Mouse (Mus musculus) hindbrain, embryonic 12.5 days (tissue): ENCODE data around the gene Notch2. TPM values are rescaled to one million over a fixed set of nuclear protein-coding genes. Genes with fewer than 3 reads are reported as not detected.

Experiments
- ATAC-seq: fragments of 200-750 bp; cut with Nextera tagmentation; 2 replicates; pipeline ENCODE4 v1.8.0; 2017; ENCODE audit warnings: moderate TSS enrichment; ENCODE audit not compliant: low FRiP score
- H3K27ac ChIP-seq: fragments of 300-500 bp; sonication (generic); 2 replicates; pipeline ENCODE4 v1.5.1; 2016; ENCODE audit warnings: mild to moderate bottlenecking
- H3K27me3 ChIP-seq: fragments of 300-500 bp; sonication (generic); 2 replicates; pipeline ENCODE4 v1.6.1; 2016; ENCODE audit warnings: mild to moderate bottlenecking
- H3K36me3 ChIP-seq: fragments of 300-500 bp; sonication (generic); 2 replicates; pipeline ENCODE4 v1.6.1; 2016; ENCODE audit warnings: mild to moderate bottlenecking
- H3K4me1 ChIP-seq: fragments of 300-500 bp; sonication (generic); 2 replicates; pipeline ENCODE4 v1.6.1; 2016
- H3K4me2 ChIP-seq: fragments of 300-500 bp; sonication (generic); replicated peaks from 2 replicates; pipeline ENCODE4 v1.6.1; 2016; ENCODE audit warnings: mild to moderate bottlenecking
- H3K4me3 ChIP-seq: fragments of 300-500 bp; sonication (generic); 2 replicates; pipeline ENCODE4 v1.5.1; 2016; ENCODE audit warnings: mild to moderate bottlenecking
- H3K9ac ChIP-seq: fragments of 300-500 bp; sonication (generic); 2 replicates; pipeline ENCODE4 v1.6.1; 2016; ENCODE audit warnings: mild to moderate bottlenecking, moderate library complexity
- H3K9me3 ChIP-seq: fragments of 300-500 bp; sonication (generic); replicated peaks from 2 replicates; pipeline ENCODE4 v1.6.1; 2016; ENCODE audit warnings: mild to moderate bottlenecking
- WGBS: fragments of 180-500 bp; shearing (Covaris S2); methylation state at CpG from one replicate; pipeline ENCODE4 v1.1.7; 2016; 5-methylcytosine and 5-hydroxymethylcytosine counted together
- polyA plus RNA-seq: library from polyadenylated mRNA; unstranded; fragments of >200 nt; fragmentation: Nextera tagmentation; extraction: Ambion mirVana; gene quantifications from 2 replicates; pipeline ENCODE4 v1.2.1, GENCODE M21; 2016

Gene Notch2
- polyA plus RNA-seq, 1 experiment from 2014 or later: 26.5 TPM

DNA sequence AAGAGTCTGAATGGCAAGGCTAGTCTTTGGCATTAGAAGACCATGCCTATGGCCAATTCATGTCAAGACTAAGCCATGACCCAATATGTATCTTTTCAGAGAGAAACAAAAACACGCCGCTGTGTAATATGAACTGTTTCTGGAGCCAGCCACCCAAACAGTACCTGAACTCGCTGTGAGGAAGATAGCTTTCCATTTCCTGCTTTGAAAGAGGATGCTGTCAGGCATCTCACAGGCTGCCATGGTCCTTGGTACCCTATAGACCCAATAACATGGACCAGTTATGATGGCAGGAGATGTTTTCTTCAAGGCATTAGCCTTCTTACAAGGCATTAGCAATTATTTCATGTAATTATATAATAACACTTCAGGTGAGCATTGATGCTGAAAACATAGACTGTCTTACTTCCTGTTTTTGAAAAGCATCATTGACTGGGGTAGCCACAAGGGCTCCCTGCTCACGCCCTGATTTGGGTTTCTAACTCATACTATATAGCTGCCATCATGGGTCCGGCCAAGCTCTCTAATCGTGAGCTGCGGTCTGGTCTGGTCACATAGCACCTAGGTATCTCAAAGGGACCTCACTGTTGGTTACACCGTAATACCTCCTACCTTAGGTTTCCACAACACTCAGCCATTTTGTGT lies 32.5 kb upstream of the Notch2 start:
- H3K27ac ChIP-seq: no peak overlapping the region
- ATAC-seq: no peak
- H3K4me3 ChIP-seq: no peak overlapping the region
- no peak overlapping the region for H3K9ac ChIP-seq
- H3K36me3 ChIP-seq: no peaks in the 10 kb centered on the region
- H3K9me3 ChIP-seq: no peaks in the 10 kb centered on the region
- H3K4me1 ChIP-seq: no peaks in the 10 kb centered on the region
- WGBS: 94% methylated on average over 8 of the region's 8 CpGs
- no peak overlapping the region for H3K4me2 ChIP-seq
- no peaks in the 10 kb centered on the region for H3K27me3 ChIP-seq

- H3K9ac ChIP-seq: no peak overlapping the region
- no peaks in the 10 kb centered on the region for H3K9me3 ChIP-seq
- no peaks in the 10 kb centered on the region for H3K27me3 ChIP-seq
- no peak overlapping the region for H3K4me2 ChIP-seq
- 74% methylated on average over 3 of the region's 3 CpGs for WGBS
- no peaks in the 10 kb centered on the region for H3K36me3 ChIP-seq
- ATAC-seq: no peak
- no peak overlapping the region for H3K27ac ChIP-seq
- no peaks in the 10 kb centered on the region for H3K4me1 ChIP-seq
- no peak overlapping the region for H3K4me3 ChIP-seq
Measured at GRCm38 (mm10) chr3:97981376-97981906, 31.9 kb upstream of the Notch2 start.

DNA sequence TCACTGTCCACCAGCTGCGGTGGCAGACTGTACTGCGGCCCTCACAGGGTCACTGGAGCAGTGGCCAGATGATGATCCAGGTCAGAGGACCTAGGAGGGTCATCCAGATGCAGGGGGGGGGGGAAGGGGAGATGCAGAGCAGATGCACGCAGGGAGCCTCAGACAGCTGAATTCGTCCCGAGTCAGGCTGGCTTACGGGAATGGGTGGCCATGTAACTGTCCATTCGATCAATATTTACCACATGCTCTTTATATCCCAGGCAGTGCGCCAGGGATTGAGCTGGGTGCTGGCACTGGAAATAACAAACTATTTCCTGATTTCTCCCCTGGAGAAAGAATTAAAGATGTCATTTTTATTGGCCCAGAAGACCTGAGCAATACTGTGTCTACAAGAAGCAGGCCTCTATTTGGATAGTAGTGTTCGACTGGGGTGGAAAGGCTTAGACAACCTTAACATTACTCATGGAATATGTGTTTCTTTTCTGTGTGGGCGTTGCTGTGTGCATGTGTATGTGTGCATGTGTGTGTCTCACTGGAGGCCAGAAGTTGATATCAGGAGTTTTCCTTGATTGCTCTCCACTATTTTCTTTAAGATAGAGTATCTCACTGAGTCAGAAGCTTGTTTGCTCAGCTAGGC lies 28.3 kb upstream of the Notch2 start:
- Histone ChIP-seq H3K27me3 (no peaks in the 10 kb centered on the region), H3K4me3 (no peak overlapping the region), H3K9ac (no peak overlapping the region), H3K4me1 (no peaks in the 10 kb centered on the region), H3K4me2 (no peak overlapping the region), H3K36me3 (no peaks in the 10 kb centered on the region), H3K27ac (no peak overlapping the region), H3K9me3 (no peaks in the 10 kb centered on the region)
- WGBS: 85% methylated on average over 10 of the region's 10 CpGs
- ATAC-seq: no peak

- no peak overlapping the region for H3K9ac ChIP-seq
- no peaks in the 10 kb centered on the region for H3K27me3 ChIP-seq
- H3K9me3 ChIP-seq: no peaks in the 10 kb centered on the region
- H3K36me3 ChIP-seq: no peaks in the 10 kb centered on the region
- no peaks in the 10 kb centered on the region for H3K4me1 ChIP-seq
- H3K4me3 ChIP-seq: no peak overlapping the region
- no peak for ATAC-seq
- no peak overlapping the region for H3K27ac ChIP-seq
- H3K4me2 ChIP-seq: no peak overlapping the region
- 77% methylated on average over 3 of the region's 3 CpGs for WGBS
Measured at GRCm38 (mm10) chr3:97985691-97986090, 27.6 kb upstream of the Notch2 start.

- Histone ChIP-seq H3K9me3 (no peaks in the 10 kb centered on the region), H3K9ac (no peak overlapping the region), H3K4me3 (no peak overlapping the region), H3K4me1 (no peaks in the 10 kb centered on the region), H3K36me3 (no peaks in the 10 kb centered on the region), H3K27me3 (no peaks in the 10 kb centered on the region; the same call in 1 of the 2 replicates), H3K27ac (no peak overlapping the region), H3K4me2 (no peak overlapping the region)
- ATAC-seq: no peak
- WGBS: 95% methylated on average over 3 of the region's 3 CpGs
Measured at GRCm38 (mm10) chr3:97987153-97987552, 26.2 kb upstream of the Notch2 start.

GRCm38 (mm10) chr3:97988756-97989155 lies 24.6 kb upstream of the Notch2 start:
- H3K27ac ChIP-seq: no peak overlapping the region
- 74% methylated on average over 4 of the region's 4 CpGs for WGBS
- no peak overlapping the region for H3K4me3 ChIP-seq
- H3K36me3 ChIP-seq: no peaks in the 10 kb centered on the region
- no peaks in the 10 kb centered on the region; the same call in 1 of the 2 replicates for H3K27me3 ChIP-seq
- H3K9me3 ChIP-seq: no peaks in the 10 kb centered on the region
- ATAC-seq: no peak
- H3K4me1 ChIP-seq: no peaks in the 10 kb centered on the region
- H3K4me2 ChIP-seq: no peak overlapping the region
- no peak overlapping the region for H3K9ac ChIP-seq

GRCm38 (mm10) chr3:97990576-97990975 lies 22.8 kb upstream of the Notch2 start:
- WGBS: 92% methylated on average over 5 of the region's 5 CpGs
- Histone ChIP-seq H3K4me2 (no peak overlapping the region), H3K27ac (no peak overlapping the region), H3K9me3 (no peaks in the 10 kb centered on the region), H3K36me3 (no peaks in the 10 kb centered on the region), H3K9ac (no peak overlapping the region), H3K4me3 (no peak overlapping the region), H3K27me3 (no peaks in the 10 kb centered on the region; the same call in 1 of the 2 replicates), H3K4me1 (no peaks in the 10 kb centered on the region)
- no peak for ATAC-seq

DNA sequence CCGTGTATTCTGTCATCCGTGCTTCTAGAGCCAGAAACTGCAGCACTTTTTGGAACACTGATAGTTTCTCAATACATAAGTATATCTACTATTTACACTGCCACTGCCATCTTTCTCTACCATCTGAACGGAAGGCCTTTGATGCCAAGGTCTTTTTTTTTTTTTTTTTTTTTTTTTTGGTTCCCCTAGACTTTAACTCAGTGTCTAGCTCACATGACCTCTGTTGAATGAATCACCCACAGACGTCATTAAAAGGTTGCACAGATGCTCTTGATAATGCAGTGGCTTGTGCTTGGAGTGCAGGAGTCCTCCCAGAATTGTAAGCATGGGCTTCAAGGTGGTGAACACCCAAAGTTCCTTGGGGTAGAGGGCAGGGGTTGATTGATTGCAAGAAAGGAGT lies 21.0 kb upstream of the Notch2 start:
- Histone ChIP-seq H3K27me3 (no peaks in the 10 kb centered on the region; the same call in 1 of the 2 replicates), H3K4me2 (no peak overlapping the region), H3K36me3 (no peaks in the 10 kb centered on the region), H3K4me1 (no peaks in the 10 kb centered on the region), H3K9me3 (no peaks in the 10 kb centered on the region), H3K9ac (no peak overlapping the region), H3K4me3 (no peak overlapping the region), H3K27ac (no peak overlapping the region)
- ATAC-seq: no peak
- WGBS: 70% methylated on average over 4 of the region's 4 CpGs

DNA sequence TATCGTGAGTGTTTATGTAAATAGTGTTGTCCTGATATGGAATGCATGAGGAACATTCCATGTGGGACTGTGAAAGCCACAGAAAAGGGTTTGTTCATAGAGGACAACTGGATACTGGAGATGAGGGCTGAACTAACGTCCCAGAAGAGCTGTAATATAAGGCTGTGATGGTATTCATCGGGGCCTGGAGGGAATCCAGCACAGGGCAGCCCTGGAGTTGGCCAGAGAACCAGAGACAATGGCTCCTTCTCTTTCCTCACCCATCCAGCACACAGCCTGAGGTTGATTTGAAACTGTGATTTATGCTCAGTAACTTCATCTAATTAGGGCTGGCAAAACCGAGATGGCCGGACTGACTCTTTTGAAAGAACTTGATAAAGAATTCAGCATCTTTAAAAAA lies 20.1 kb upstream of the Notch2 start:
- Histone ChIP-seq H3K4me3 (no peak overlapping the region), H3K27ac (no peak overlapping the region), H3K27me3 (no peaks in the 10 kb centered on the region; the same call in 1 of the 2 replicates), H3K4me1 (no peaks in the 10 kb centered on the region), H3K9me3 (no peaks in the 10 kb centered on the region), H3K36me3 (no peaks in the 10 kb centered on the region), H3K4me2 (no peak overlapping the region), H3K9ac (no peak overlapping the region)
- no peak for ATAC-seq
- WGBS: 70% methylated on average over 5 of the region's 5 CpGs

GRCm38 (mm10) chr3:97993920-97994545 lies 19.3 kb upstream of the Notch2 start:
- H3K9ac ChIP-seq: no peak overlapping the region
- H3K27ac ChIP-seq: no peak overlapping the region
- WGBS: 87% methylated on average over 3 of the region's 3 CpGs
- no peaks in the 10 kb centered on the region for H3K9me3 ChIP-seq
- H3K27me3 ChIP-seq: no peaks in the 10 kb centered on the region; the same call in 1 of the 2 replicates
- no peak overlapping the region for H3K4me3 ChIP-seq
- no peaks in the 10 kb centered on the region for H3K4me1 ChIP-seq
- ATAC-seq: no peak
- H3K36me3 ChIP-seq: no peaks in the 10 kb centered on the region
- no peak overlapping the region for H3K4me2 ChIP-seq

- Histone ChIP-seq H3K4me2 (no peak overlapping the region), H3K27me3 (no peaks in the 10 kb centered on the region; the same call in 1 of the 2 replicates), H3K4me3 (no peak overlapping the region), H3K36me3 (no peaks in the 10 kb centered on the region), H3K4me1 (no peaks in the 10 kb centered on the region), H3K9me3 (no peaks in the 10 kb centered on the region), H3K9ac (no peak overlapping the region), H3K27ac (no peak overlapping the region)
- ATAC-seq: no peak
- WGBS: 94% methylated on average over 5 of the region's 5 CpGs
Measured at GRCm38 (mm10) chr3:97994818-97995217, 18.5 kb upstream of the Notch2 start.

DNA sequence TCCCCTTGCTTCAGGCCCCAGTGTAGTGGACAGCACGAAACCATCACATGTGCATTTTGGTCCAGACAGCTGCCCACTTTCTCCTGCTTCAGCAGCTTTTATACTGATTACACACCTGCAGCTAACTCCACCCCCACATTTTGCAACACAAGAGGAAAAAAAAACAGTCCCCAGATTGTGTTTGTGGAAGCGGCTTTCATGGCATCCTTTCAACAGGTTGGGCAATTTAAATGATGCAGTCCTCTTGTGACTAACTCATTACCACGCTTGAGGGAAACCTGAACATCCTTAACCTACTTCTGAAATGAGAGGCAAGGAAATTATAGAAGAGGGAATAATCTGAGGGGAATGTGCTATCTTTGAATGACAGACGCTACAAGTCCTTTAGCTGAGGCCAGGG lies 15.0 kb upstream of the Notch2 start:
- Histone ChIP-seq H3K4me1 (no peaks in the 10 kb centered on the region), H3K9me3 (no peaks in the 10 kb centered on the region), H3K9ac (no peak overlapping the region), H3K4me2 (no peak overlapping the region), H3K36me3 (no peaks in the 10 kb centered on the region), H3K27ac (no peak overlapping the region), H3K27me3 (no peaks in the 10 kb centered on the region), H3K4me3 (no peak overlapping the region)
- 72% methylated on average over 4 of the region's 4 CpGs for WGBS
- no peak for ATAC-seq
